Mouse (Mus musculus) heart, postnatal 0 days (tissue): ENCODE measurements around the gene Tti1.

ENCODE experiments used
- CTCF ChIP-seq: IDR thresholded peaks from 2 replicates; pipeline ENCODE4 v1.5.1; 2016; ENCODE audit warnings: antibody characterized with exemption, control low read depth, low read depth
- EP300 ChIP-seq: IDR thresholded peaks from 2 replicates; pipeline ENCODE4 v1.6.1; 2016; ENCODE audit warnings: antibody characterized with exemption, low read depth

DNA sequence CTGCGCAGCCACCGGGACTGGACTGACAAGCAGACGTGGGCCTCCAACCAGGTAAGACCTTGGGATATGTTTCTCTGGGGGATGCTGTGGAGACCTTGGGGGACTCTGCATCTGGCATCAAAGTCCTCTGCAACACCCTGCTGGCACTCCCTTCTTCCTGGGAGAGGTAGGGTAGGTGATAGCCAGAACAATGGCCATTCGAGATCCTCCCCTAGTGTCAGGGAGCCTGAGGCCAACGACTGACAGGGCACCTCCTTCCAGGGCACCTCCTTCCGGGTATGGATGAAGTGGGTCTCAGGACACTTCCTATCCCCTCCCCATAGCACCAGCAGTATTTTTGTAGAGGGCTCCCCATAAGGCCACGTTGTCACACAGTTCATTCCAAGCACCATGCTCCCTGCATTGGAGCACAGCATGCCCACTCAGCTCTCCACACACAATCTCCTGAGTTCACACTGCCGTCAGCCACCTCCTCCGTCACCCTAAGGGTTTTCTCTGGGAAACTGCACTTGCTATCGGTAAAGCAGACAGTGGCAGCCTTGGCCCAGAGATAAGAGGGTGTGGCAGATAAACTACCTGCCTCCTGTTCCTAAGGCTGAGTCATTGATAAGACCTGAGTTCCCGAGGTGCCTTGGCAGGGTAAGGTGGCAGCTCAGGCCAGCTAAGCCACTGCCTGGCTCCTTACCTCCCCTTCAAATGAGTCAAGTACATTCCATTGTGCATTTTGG, 92.6 kb downstream of the Tti1 start:
- TF ChIP-seq EP300 (no peak), CTCF (no peak)
